Mouse (Mus musculus) CH12.LX (cell line): ENCODE results near the gene Ehd1. TPM values are rescaled to one million over a fixed set of nuclear protein-coding genes. Genes with fewer than 3 reads are reported as not detected.

ENCODE experiments used
- DNase-seq: peaks from one replicate; pipeline ENCODE4 v3.0.0-alpha.2; 2013; ENCODE audit errors: extremely low read depth
- H3K27ac ChIP-seq: 2 replicates; pipeline ENCODE4 v1.5.1; 2012; ENCODE audit warnings: low read depth, mild to moderate bottlenecking, control low read depth, moderate library complexity; ENCODE audit not compliant: insufficient read depth
- H3K27me3 ChIP-seq: replicated peaks from 2 replicates; pipeline ENCODE3; 2012; ENCODE audit warnings: inconsistent platforms
- H3K36me3 ChIP-seq, 2 experiments: replicated peaks in 1 of 2; 2 replicates each; pipeline versions ENCODE3 to v1.6.1; 2012; ENCODE audit warnings: inconsistent platforms in 1 of 2, low read length in 1 of 2, mild to moderate bottlenecking in 1 of 2, mixed read lengths in 1 of 2, moderate library complexity in 1 of 2; ENCODE audit not compliant: control insufficient read depth in 1 of 2, insufficient read depth in 1 of 2
- H3K4me1 ChIP-seq, 2 experiments: 2 replicates each; pipeline ENCODE4 v1.6.1; 2012; ENCODE audit warnings: inconsistent platforms in 1 of 2, moderate library complexity in 1 of 2; ENCODE audit not compliant: insufficient read depth in 2 of 2, control insufficient read depth in 1 of 2
- H3K4me2 ChIP-seq: 2 replicates; pipeline ENCODE4 v1.6.1; 2012; ENCODE audit warnings: low read depth, mild to moderate bottlenecking, control low read depth; ENCODE audit not compliant: poor library complexity, insufficient read depth, severe bottlenecking
- H3K4me3 ChIP-seq, 3 experiments: fragments of 150-350 bp in 1 of 3; sonication (generic) in 1 of 3; replicated peaks in 1 of 3; 2 replicates each; pipeline versions ENCODE3 to v1.5.1; 2011 to 2012; ENCODE audit warnings: low read depth in 2 of 3, low read length in 2 of 3, mild to moderate bottlenecking in 2 of 3, moderate library complexity in 2 of 3, control low read depth in 1 of 3, improper control_type of control experiment in 1 of 3, inconsistent platforms in 1 of 3, mixed read lengths in 1 of 3; ENCODE audit not compliant: poor library complexity in 1 of 3
- H3K79me2 ChIP-seq: replicated peaks from 2 replicates; pipeline ENCODE4 v1.6.1; 2012; ENCODE audit warnings: mild to moderate bottlenecking, moderate library complexity; ENCODE audit not compliant: control insufficient read depth, poor library complexity, insufficient read depth, severe bottlenecking; ENCODE audit errors: extremely low read depth
- H3K9ac ChIP-seq: 2 replicates; pipeline ENCODE4 v1.6.1; 2012; ENCODE audit warnings: low read depth, mild to moderate bottlenecking, control low read depth, moderate library complexity; ENCODE audit not compliant: insufficient read depth
- H3K9me3 ChIP-seq: replicated peaks from 2 replicates; pipeline ENCODE3; 2012; ENCODE audit warnings: low read length, inconsistent platforms, mixed read lengths
- BHLHE40 ChIP-seq: IDR thresholded peaks from 2 replicates; pipeline ENCODE4 v1.6.1; 2011; ENCODE audit warnings: mild to moderate bottlenecking, low read depth, low read length, improper control_type of control experiment
- CHD2 ChIP-seq: IDR thresholded peaks from 2 replicates; pipeline ENCODE4 v1.6.1; 2011; ENCODE audit warnings: low read length, improper control_type of control experiment
- CTCF ChIP-seq, 2 experiments: IDR thresholded peaks in 1 of 2; conservative IDR thresholded peaks in 1 of 2; 2 replicates each; pipeline ENCODE4 v1.5.1; 2011 to 2012; ENCODE audit warnings: low read depth in 2 of 2, low read length in 2 of 2, improper control_type of control experiment in 1 of 2, inconsistent platforms in 1 of 2, mild to moderate bottlenecking in 1 of 2, moderate library complexity in 1 of 2
- ELF1 ChIP-seq: IDR thresholded peaks from 2 replicates; pipeline ENCODE4 v1.6.1; 2014; ENCODE audit warnings: low read depth, mild to moderate bottlenecking, inconsistent platforms, low read length, improper control_type of control experiment
- EP300 ChIP-seq: IDR thresholded peaks from 2 replicates; pipeline ENCODE4 v1.6.1; 2011; ENCODE audit warnings: low read length, improper control_type of control experiment
- ETS1 ChIP-seq: conservative IDR thresholded peaks from 2 replicates; pipeline ENCODE4 v1.6.1; 2012; ENCODE audit warnings: low read depth, mild to moderate bottlenecking, inconsistent platforms, low read length, improper control_type of control experiment, moderate library complexity
- GABPA ChIP-seq: IDR thresholded peaks from 2 replicates; pipeline ENCODE4 v1.6.1; 2012; ENCODE audit warnings: low read depth, low read length, improper control_type of control experiment, inconsistent platforms; ENCODE audit not compliant: insufficient replicate concordance
- HCFC1 ChIP-seq: IDR thresholded peaks from 2 replicates; pipeline ENCODE4 v1.6.1; 2012; ENCODE audit warnings: low read depth, mild to moderate bottlenecking, inconsistent platforms, low read length, improper control_type of control experiment
- IRF4 ChIP-seq: IDR thresholded peaks from 2 replicates; pipeline ENCODE4 v1.6.1; 2014; ENCODE audit warnings: low read depth, mild to moderate bottlenecking, inconsistent platforms, low read length, improper control_type of control experiment
- JUN ChIP-seq: IDR thresholded peaks from 2 replicates; pipeline ENCODE4 v1.6.1; 2011; ENCODE audit warnings: low read depth, mild to moderate bottlenecking, low read length, improper control_type of control experiment, moderate library complexity; ENCODE audit not compliant: insufficient read depth
- KAT2A ChIP-seq: IDR thresholded peaks from 2 replicates; pipeline ENCODE4 v1.6.1; 2012; ENCODE audit warnings: low read length, improper control_type of control experiment, inconsistent platforms; ENCODE audit not compliant: insufficient replicate concordance
- MAFK ChIP-seq: IDR thresholded peaks from 2 replicates; pipeline ENCODE4 v1.6.1; 2011; ENCODE audit warnings: low read length, improper control_type of control experiment; ENCODE audit not compliant: insufficient replicate concordance
- MAX ChIP-seq: IDR thresholded peaks from 2 replicates; pipeline ENCODE4 v1.6.1; 2011; ENCODE audit warnings: low read length, improper control_type of control experiment
- MAZ ChIP-seq: IDR thresholded peaks from 2 replicates; pipeline ENCODE4 v1.6.1; 2012; ENCODE audit warnings: low read depth, mild to moderate bottlenecking, inconsistent platforms, low read length, improper control_type of control experiment, moderate library complexity
- MEF2A ChIP-seq: IDR thresholded peaks from 2 replicates; pipeline ENCODE4 v1.6.1; 2014; ENCODE audit warnings: low read depth, mild to moderate bottlenecking, inconsistent platforms, low read length, improper control_type of control experiment, borderline replicate concordance
- MXI1 ChIP-seq: IDR thresholded peaks from 2 replicates; pipeline ENCODE4 v1.6.1; 2011; ENCODE audit warnings: mild to moderate bottlenecking, low read depth, low read length, improper control_type of control experiment
- NELFE ChIP-seq: IDR thresholded peaks from 2 replicates; pipeline ENCODE4 v1.6.1; 2011; ENCODE audit warnings: low read depth, low read length, improper control_type of control experiment
- NRF1 ChIP-seq: IDR thresholded peaks from 2 replicates; pipeline ENCODE4 v1.6.1; 2014; ENCODE audit warnings: low read depth, mild to moderate bottlenecking, inconsistent platforms, low read length, improper control_type of control experiment, moderate library complexity
- POLR2A ChIP-seq: IDR thresholded peaks from 2 replicates; pipeline ENCODE4 v1.6.1; 2011; ENCODE audit warnings: low read depth, mild to moderate bottlenecking, improper control_type of control experiment, low read length
- RCOR1 ChIP-seq: conservative IDR thresholded peaks from 2 replicates; pipeline ENCODE4 v1.6.1; 2012; ENCODE audit warnings: low read depth, mild to moderate bottlenecking, inconsistent platforms, low read length, improper control_type of control experiment
- SIN3A ChIP-seq: IDR thresholded peaks from 2 replicates; pipeline ENCODE4 v1.6.1; 2012; ENCODE audit warnings: low read length, improper control_type of control experiment, inconsistent platforms
- TBP ChIP-seq: conservative IDR thresholded peaks from 2 replicates; pipeline ENCODE4 v1.6.1; 2011; ENCODE audit warnings: low read depth, low read length, improper control_type of control experiment
- UBTF ChIP-seq: IDR thresholded peaks from 2 replicates; pipeline ENCODE4 v1.6.1; 2012; ENCODE audit warnings: low read depth, mild to moderate bottlenecking, inconsistent platforms, low read length, improper control_type of control experiment, moderate library complexity
- USF1 ChIP-seq: IDR thresholded peaks from 2 replicates; pipeline ENCODE4 v1.6.1; 2014; ENCODE audit warnings: low read depth, mild to moderate bottlenecking, inconsistent platforms, low read length, improper control_type of control experiment
- USF2 ChIP-seq: conservative IDR thresholded peaks from 2 replicates; pipeline ENCODE4 v1.6.1; 2011; ENCODE audit warnings: low read depth, low read length, improper control_type of control experiment
- ZC3H11A ChIP-seq: IDR thresholded peaks from 2 replicates; pipeline ENCODE4 v1.6.1; 2012; ENCODE audit warnings: low read depth, mild to moderate bottlenecking, inconsistent platforms, low read length, improper control_type of control experiment
- ZMIZ1 ChIP-seq: IDR thresholded peaks from 2 replicates; pipeline ENCODE4 v1.6.1; 2012; ENCODE audit warnings: low read depth, mild to moderate bottlenecking, inconsistent platforms, low read length, improper control_type of control experiment
- ZNF384 ChIP-seq: IDR thresholded peaks from 2 replicates; pipeline ENCODE4 v1.6.1; 2012; ENCODE audit warnings: low read depth, low read length, improper control_type of control experiment, inconsistent platforms
- dilution Hi-C: fragments of 300-500 bp; cut with MboI; formaldehyde crosslinking; loops from 2 replicates; pipeline ENCODE4 v1.14.3; 2020; ENCODE audit warnings: low sequenced_read_pairs; ENCODE audit not compliant: extremely low pct_unique_long_range_greater_than_20kb, extremely low pct_ligation_motif_present
- in situ Hi-C: fragments of 300-500 bp; cut with MboI; formaldehyde crosslinking; loops from 3 replicates; pipeline ENCODE4 v1.14.3; 2019; ENCODE audit warnings: low sequenced_read_pairs, low pct_ligation_motif_present, low pct_unique_long_range_greater_than_20kb, mixed read lengths
- polyA plus RNA-seq: library from polyadenylated mRNA; unstranded; fragments of >175 nt; gene quantifications from 2 replicates; pipeline ENCODE4 v1.2.1, GENCODE M21; 2012; ENCODE audit warnings: low read depth; ENCODE audit not compliant: insufficient read length
- total RNA-seq, 2 experiments: library from RNA; depleted of rRNA; stranded (reverse); fragments of 300-350 nt in 1 of 2; fragments of >200 nt in 1 of 2; gene quantifications; 2 replicates each; pipeline ENCODE4 v1.2.3; 2012 to 2014

Ehd1 gene
- total and polyA plus RNA-seq, 3 experiments: 131 to 400 (median 245) TPM

DNA sequence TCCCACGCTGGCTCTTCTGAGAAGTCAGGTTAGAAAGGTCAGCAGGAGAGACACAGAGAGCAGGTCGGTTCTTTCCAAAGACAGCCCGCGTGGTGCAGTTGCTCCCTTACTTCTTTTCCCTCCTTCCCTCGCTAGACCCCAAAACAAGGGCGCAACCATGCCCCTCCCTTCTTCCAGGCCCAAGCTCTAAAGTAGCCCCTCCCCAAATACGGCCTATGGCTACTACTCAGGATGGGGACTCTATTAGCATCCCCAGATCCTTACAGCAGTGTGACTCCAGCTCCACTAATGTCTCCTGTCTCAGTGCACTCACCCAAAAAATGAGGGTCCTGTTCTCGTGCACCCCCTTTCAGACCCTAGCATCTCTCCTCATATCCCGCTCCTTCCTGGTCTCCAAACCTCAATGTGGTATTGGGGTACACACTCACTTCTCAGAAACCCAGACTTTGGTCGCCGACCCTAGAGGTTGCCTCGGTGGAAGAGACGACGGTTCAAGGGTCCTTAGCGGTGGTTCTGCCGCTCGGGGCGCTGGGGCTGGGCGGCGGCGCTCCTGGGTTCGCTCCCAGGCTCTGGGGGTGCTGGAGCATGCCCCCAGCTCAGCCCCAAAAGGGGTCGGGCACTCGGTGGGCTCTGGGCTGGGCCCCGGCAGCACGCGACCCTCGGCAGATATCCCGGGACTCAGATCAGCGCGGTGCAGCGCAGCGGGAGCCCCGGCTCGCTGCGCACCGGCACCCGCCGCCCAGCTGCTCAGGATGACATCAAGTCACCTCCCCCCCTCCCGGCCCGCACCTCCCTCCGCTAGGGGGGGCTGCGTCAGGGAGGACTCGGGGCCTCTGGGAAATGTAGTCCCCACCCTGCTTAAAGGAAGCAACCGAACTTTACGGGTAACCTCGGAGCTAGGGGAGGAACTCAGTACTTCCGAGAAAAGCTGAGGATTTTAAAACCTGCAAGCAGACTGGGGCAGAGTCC lies 41.2 kb upstream of the Ehd1 start, which contains the start of gene Ppp2r5b:
Gene Ppp2r5b, minus strand, starts transcription at position 789 of the 969 bp plus-strand sequence.
- Histone ChIP-seq H3K36me3 (peaks cover 4 to 12% of the 10 kb centered on the region in 2 experiments), H3K4me1 (peaks cover 0 to 16% of the 10 kb centered on the region in 2 experiments; a peak in 2 of 4 replicates), H3K4me3 (peak within 1 kb of the TSS; percentile 59 to 83 (median 77)), H3K27me3 (no peaks in the 10 kb centered on the region), H3K4me2 (peak within 1 kb of the TSS; percentile 85), H3K79me2 (no peaks in the 10 kb centered on the region), H3K9me3 (no peaks in the 10 kb centered on the region), H3K27ac (peak within 1 kb of the TSS; percentile 73), H3K9ac (peak within 1 kb of the TSS; percentile 90)
- in situ Hi-C loops (no loop called here), dilution Hi-C loops (no loop called here)
- TF ChIP-seq MEF2A (no peak), BHLHE40 (0 out of 2 replicates have a peak, but pooled peaks have one; percentile 18), SIN3A (peak; percentile 70; the same call in 1 of the 2 replicates), CHD2 (peak; percentile 56; the same call in 1 of the 2 replicates), KAT2A (peak; percentile 58; the same call in 1 of the 2 replicates), CTCF (conservative IDR thresholded peaks at IDR 0.05 in 1 of 2, IDR thresholded peaks at IDR 0.05 in 1 of 2; ENCODE audit: low read depth in 2 of 2, low read length in 2 of 2) (peak in 1 of 2 experiments; percentile 62; a peak in 2 of 4 replicates), POLR2A (0 out of 2 replicates have a peak, but pooled peaks have one; percentile 30), MXI1 (peak; percentile 66; the same call in 1 of the 2 replicates), ELF1 (peak; percentile 60; the same call in 1 of the 2 replicates), GABPA (no peak; the same call in 1 of the 2 replicates), HCFC1 (peak; percentile 82), NRF1 (peak; percentile 47; the same call in 1 of the 2 replicates), MAX (no peak), MAZ (peak; percentile 95), ETS1 (peak; percentile 32; the same call in 1 of the 2 replicates)
- DNase-seq: peak; percentile 91

DNA sequence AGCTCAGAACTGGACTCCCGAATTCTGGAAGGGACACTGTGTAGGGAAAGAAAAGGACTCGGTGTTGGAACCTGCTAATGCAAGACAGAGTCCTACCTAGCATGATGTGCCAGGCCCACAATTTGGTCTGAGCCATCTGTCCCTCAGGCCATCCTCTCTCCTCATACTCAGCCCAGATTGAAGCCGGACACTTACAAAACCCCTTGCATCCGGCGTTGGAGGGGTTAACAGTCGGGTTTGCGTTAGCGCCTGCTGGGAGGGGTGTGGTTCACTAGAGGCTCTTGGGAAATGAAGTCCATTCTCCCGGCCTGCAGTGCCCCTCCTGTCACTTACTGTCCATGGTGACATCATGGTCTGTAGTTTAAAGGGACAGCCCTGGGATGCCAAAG lies 40.5 kb upstream of the Ehd1 start:
- Histone ChIP-seq H3K27ac (peak overlapping the region; percentile 73), H3K4me3 (peak overlapping the region; percentile 59 to 83 (median 77)), H3K79me2 (no peaks in the 10 kb centered on the region), H3K4me2 (peak overlapping the region; percentile 35; the same call in 1 of the 2 replicates), H3K4me1 (peaks cover 0 to 21% of the 10 kb centered on the region in 2 experiments; a peak in 2 of 4 replicates), H3K36me3 (peaks cover 0 to 7% of the 10 kb centered on the region in 2 experiments), H3K9me3 (no peaks in the 10 kb centered on the region), H3K27me3 (no peaks in the 10 kb centered on the region), H3K9ac (peak overlapping the region; percentile 90)
- dilution Hi-C loops (no loop called here), in situ Hi-C loops (no loop called here)
- peak; percentile 90 for DNase-seq
- TF ChIP-seq TBP (no peak), JUN (peak; percentile 92), UBTF (no peak), MAFK (no peak), IRF4 (peak; percentile 72; the same call in 1 of the 2 replicates), EP300 (no peak), USF2 (no peak), CHD2 (peak; percentile 19; the same call in 1 of the 2 replicates), ZC3H11A (no peak), CTCF (conservative IDR thresholded peaks at IDR 0.05 in 1 of 2, IDR thresholded peaks at IDR 0.05 in 1 of 2; ENCODE audit: low read depth in 2 of 2, low read length in 2 of 2) (no peak), ZNF384 (peak; percentile 89), MAX (peak; percentile 33; the same call in 1 of the 2 replicates), USF1 (no peak), ELF1 (peak; percentile 69; the same call in 1 of the 2 replicates), POLR2A (peak; percentile 21; the same call in 1 of the 2 replicates), NELFE (peak; percentile 45; the same call in 1 of the 2 replicates), ZMIZ1 (no peak), RCOR1 (peak; percentile 61; the same call in 1 of the 2 replicates)
